Mouse (Mus musculus): Measurements from ENCODE around the gene Olfr427. TPM values are rescaled to one million over a fixed set of nuclear protein-coding genes. Genes with fewer than 3 reads are reported as not detected.
"Not testable (repeated sequence)": the region's sequence is repeated elsewhere in the genome, so short reads cannot be mapped to it uniquely, and the experiment has no call there.

Gene Olfr427
- total RNA-seq (2021) = not detected
- long read RNA-seq, experiment 1 = 0 reads
- long read RNA-seq, experiment 2 = 0 reads

GRCm38 (mm10) chr1:174096591-174096990 lies at the start of gene Olfr427:
Gene Olfr427 (plus strand): TSS chr1:174096891.
- DNase-seq (ENCODE audit: low spot score in 2 of 2) = no peak

- not testable (repeated sequence) for DNase-seq (ENCODE audit: low spot score in 2 of 2)
These were observed 48.5 kb upstream of the Olfr427 start for GRCm38 (mm10) chr1:174048227-174048626.

DNA sequence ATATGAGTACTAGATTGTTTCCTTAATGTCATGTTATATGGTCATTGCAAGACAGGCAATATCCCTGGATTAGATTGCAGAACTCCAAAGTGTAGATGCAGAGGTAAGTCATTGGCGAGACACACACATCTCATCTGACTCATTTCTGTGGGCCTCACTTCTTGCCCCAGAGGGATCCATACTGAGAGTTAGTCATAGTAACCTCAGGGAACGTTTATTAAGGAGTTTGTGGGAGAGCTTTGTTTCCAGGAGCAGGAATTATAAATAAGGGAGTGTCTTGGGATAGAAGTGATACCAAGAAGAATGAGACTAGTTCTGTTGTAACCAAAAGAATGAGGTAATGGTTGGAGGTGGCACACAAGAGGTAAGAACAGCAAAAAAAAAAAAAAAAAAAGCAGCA lies 47.8 kb upstream of the Olfr427 start, which contains the start of gene Olfr432:
TSS of gene Olfr432 (plus strand) at position 313 of the 400 bp plus-strand sequence.
- no peak for DNase-seq (ENCODE audit: low spot score in 2 of 2)

DNA sequence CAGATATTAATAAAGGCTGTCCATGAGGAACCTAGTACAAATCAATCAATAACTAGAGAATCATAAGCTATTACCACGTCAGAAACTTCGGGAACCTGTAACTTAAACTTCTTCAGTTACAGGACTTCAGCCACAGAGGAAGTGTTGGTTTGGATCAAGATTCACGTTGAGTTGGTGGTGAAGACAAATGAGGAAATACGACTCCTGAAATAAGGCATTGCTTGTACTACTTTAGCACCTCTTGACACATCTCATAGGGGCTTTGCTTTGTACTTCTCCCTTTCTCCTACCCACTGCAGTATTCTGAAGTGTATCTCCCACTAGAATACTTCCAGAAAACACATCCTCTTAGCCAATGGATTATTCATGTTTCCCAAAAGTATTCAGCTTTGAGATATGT lies 47.3 kb upstream of the Olfr427 start:
- not testable (repeated sequence) for DNase-seq (ENCODE audit: low spot score in 2 of 2)

GRCm38 (mm10) chr1:174050532-174050931 lies 46.2 kb upstream of the Olfr427 start:
- no peak for DNase-seq (ENCODE audit: low spot score in 2 of 2)

DNA sequence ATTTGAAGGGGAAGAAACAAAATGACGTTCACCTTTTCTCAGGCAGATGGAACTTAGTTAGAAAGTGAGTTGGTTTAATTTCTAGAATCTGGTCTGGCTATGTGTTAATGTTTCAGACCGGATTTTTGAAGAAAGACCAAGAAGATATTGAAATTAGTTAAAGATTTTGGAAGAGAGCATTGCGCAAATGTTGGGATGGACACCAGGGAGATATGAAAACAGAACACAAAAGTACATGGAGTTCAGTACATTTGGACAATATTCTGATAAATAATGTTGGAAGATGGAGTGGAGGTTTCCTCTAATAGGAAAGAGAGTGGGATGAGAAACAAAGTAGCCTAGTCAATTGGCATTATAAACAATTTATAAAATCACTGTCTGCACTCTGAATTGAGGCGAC lies 45.2 kb upstream of the Olfr427 start:
- no peak for DNase-seq (ENCODE audit: low spot score in 2 of 2)

DNA sequence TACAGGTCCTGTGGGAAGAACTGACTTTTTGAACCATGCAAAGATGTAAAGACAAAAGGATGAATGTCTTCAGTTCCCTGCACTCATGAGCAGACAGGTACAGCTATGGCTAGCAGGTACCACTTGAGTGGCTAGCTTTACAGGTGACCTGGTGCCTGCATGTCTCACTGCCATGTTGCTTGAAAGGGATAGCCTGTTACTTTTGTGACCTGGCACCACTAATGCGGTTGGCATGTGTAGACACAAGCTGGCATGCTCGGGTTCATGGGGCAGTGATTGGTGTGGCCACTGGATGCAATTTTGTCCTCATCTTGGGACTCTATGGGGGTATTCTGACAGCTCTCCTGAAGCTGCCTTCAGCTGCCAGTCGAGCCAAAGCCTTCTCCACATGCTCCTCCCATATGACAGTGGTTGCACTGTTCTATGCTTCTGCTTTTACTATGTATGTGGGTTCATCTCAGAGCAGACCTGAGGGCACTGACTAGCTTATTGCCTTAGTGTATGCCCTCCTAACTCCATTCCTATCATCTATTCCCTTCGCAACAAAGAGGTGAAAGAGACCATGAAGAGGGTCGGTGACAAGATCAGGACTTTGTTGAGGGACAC lies 44.7 kb upstream of the Olfr427 start:
- DNase-seq (ENCODE audit: low spot score in 2 of 2) = no peak

DNA sequence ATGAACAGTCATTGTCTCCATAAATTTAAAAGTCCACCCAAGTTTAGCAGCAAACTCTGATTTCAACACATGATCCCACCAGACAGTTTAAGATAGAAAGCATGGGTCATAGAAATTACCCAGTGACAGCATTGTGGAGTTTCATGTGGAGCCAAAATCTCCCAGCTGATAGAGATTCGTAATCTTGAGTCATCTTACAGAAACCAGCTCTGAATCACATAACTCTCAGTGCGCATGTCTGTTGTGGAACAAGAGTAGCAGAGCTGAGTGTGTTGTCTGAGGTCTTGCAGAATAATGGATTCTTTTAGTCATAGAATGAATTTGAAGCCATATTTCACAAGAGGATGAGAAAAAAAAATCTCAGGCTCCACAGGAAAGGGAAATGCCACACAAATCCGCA lies 43.7 kb upstream of the Olfr427 start:
- no peak for DNase-seq (ENCODE audit: low spot score in 2 of 2)

- no peak for DNase-seq (ENCODE audit: low spot score in 2 of 2)
These were observed 41.4 kb upstream of the Olfr427 start for GRCm38 (mm10) chr1:174055248-174055647.

DNA sequence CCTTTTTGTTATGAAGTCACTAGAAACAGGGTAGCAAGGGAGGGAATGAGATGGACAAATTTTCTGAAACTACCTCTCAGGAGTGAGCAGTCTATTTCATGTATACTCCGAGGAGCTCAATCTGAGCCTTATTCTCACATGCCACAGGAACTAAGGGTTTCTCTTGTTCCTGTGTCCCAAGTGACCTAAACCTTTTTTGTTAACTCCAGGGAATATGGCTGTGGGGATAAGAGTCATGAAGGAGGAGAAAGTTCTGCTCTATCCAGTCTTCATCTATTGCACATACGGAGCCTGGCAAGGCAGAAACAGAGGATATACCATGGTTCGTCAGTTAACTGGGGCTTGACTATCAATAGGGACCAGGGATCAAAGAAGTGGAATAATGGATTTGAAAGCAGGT lies 30.4 kb upstream of the Olfr427 start, which contains the start of gene Olfr430:
TSS of gene Olfr430 (plus strand) at position 301 of the 400 bp plus-strand sequence.
- no peak for DNase-seq (ENCODE audit: low spot score in 2 of 2)

GRCm38 (mm10) chr1:174084031-174084430 lies 12.7 kb upstream of the Olfr427 start, which contains the start of gene Olfr429:
Gene Olfr429 (plus strand): TSS chr1:174084331.
- no peak for DNase-seq (ENCODE audit: low spot score in 2 of 2)

- no peak for DNase-seq (ENCODE audit: low spot score in 2 of 2)
These were observed 7.0 kb downstream of the Olfr427 start for GRCm38 (mm10) chr1:174103735-174104134.

DNA sequence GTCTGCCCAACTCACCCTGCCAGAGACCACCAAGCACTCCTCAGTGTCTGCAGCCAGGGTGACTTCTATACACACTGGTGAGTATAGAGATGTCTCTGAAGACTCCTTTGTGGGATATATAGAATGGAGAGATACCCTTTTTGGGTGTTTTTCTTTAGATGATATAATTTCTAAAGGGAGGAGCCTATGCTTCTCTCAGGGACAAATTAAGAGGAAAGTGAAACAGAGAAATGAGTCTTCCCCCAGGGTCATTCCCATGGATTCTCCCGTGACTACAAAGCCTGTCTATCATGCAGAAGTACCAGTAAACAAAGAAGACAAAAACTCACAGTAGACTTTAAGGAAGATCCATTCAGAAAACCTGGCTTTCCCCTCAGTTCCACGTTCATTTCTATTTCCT lies 24.4 kb downstream of the Olfr427 start, which contains the start of gene Olfr231:
TSS of gene Olfr231 (minus strand) at position 101 of the 400 bp plus-strand sequence.
- DNase-seq (ENCODE audit: low spot score in 2 of 2) = no peak

GRCm38 (mm10) chr1:174131217-174131616 lies 34.5 kb downstream of the Olfr427 start, which contains the start of gene Olfr424:
Gene Olfr424 (plus strand): TSS chr1:174131517.
- DNase-seq (ENCODE audit: low spot score in 2 of 2) = no peak

- DNase-seq (ENCODE audit: low spot score in 2 of 2) = no peak
These were observed 35.3 kb downstream of the Olfr427 start for GRCm38 (mm10) chr1:174131999-174132398.

- DNase-seq (ENCODE audit: low spot score in 2 of 2) = no peak
These were observed 44.7 kb downstream of the Olfr427 start for GRCm38 (mm10) chr1:174141384-174141783.

- DNase-seq (ENCODE audit: low spot score in 2 of 2) = no peak
These were observed 50.0 kb downstream of the Olfr427 start for GRCm38 (mm10) chr1:174146696-174147095.

DNA sequence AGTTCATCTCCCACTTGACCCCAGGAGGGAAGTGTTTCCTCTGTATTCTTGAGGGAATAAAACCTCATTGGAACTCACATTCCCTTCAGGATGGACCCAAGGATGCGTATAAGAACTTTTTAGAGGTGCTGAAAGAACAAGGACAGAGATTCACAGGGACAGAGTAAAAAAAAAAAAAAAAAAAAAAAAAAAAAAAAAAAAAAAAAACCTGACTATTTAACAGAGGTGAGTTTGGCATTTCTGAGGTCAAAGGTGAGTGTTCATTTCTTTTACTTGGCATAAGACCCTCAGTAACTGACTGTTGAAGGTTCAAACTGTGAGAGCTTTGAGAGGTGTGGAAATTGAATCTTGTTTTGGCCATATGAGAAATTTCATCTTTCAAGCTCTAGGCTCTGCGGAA lies 52.6 kb downstream of the Olfr427 start:
- no peak for DNase-seq (ENCODE audit: low spot score in 2 of 2)

Other genes starting within 250 kb of the Olfr427 start
- gene Ifi211, start 183.8 kb upstream of the Olfr427 start, total RNA-seq (2021) = 1 to 10 TPM; 1.0 to 1.4 TPM
- 1 to 10 TPM; 6.1 to 7.1 TPM for gene Mndal, start 154.4 kb upstream of the Olfr427 start, total RNA-seq (2021)
- 1 to 10 TPM; 3.0 to 4.4 TPM for gene Ifi203, start 154.2 kb upstream of the Olfr427 start, total RNA-seq (2021)
- gene Ifi202b, start 114.1 kb upstream of the Olfr427 start, total RNA-seq (2021) = not detected
- gene Ifi205, start 65.1 kb upstream of the Olfr427 start, total RNA-seq (2021) = 1 to 10 TPM; 1.3 to 1.7 TPM
- not detected for gene Olfr433, start 56.2 kb upstream of the Olfr427 start, total RNA-seq (2021)
- not detected for gene Olfr432, start 47.7 kb upstream of the Olfr427 start, total RNA-seq (2021)
- gene Olfr430, start 30.3 kb upstream of the Olfr427 start, total RNA-seq (2021) = not detected
- not detected for gene Olfr429, start 12.6 kb upstream of the Olfr427 start, total RNA-seq (2021)
- gene Olfr231, start 24.3 kb downstream of the Olfr427 start, total RNA-seq (2021) = not detected
- gene Olfr424, start 34.6 kb downstream of the Olfr427 start, total RNA-seq (2021) = not detected
- not detected for gene Olfr420, start 58.7 kb downstream of the Olfr427 start, total RNA-seq (2021)
- gene Spta1, start 75.9 kb downstream of the Olfr427 start, total RNA-seq (2021) = under 1 TPM; 0.39 to 0.83 TPM
- not detected for gene Olfr419, start 155.2 kb downstream of the Olfr427 start, total RNA-seq (2021)
- gene Mptx1, start 233.6 kb downstream of the Olfr427 start, total RNA-seq (2021) = not detected